Mouse (Mus musculus) gastrocnemius, postnatal 4 days (tissue): ENCODE data around the gene Usp47. TPM values are rescaled to one million over a fixed set of nuclear protein-coding genes. Genes with fewer than 3 reads are reported as not detected.

ENCODE experiments used
- DNase-seq, 2 experiments: peaks; one replicate each; pipeline ENCODE4 v3.0.0; 2021 to 2022; ENCODE audit warnings: low spot score in 2 of 2, mixed read lengths in 2 of 2
- long read RNA-seq, 2 experiments: library from polyadenylated mRNA; stranded (forward); transcript quantifications; one replicate each; pipeline ENCODE4 v2.0.0; 2021
- total RNA-seq, 2 experiments: library from RNA; stranded (reverse); gene quantifications; 2 replicates each; pipeline ENCODE4 v1.2.3; 2021

Usp47 gene
- 100 to 1,000 TPM; 164 to 168 TPM for total RNA-seq
- long read RNA-seq, experiment 1, full-length matches to known transcripts, result 141 of 297 reads
- long read RNA-seq, experiment 1, partial matches to known transcripts, result 24 of 297 reads
- long read RNA-seq, experiment 1, other reads (novel, unspliced or antisense), result 132 of 297 reads
- long read RNA-seq, experiment 2, full-length matches to known transcripts, result 209 of 423 reads
- long read RNA-seq, experiment 2, partial matches to known transcripts, result 40 of 423 reads
- long read RNA-seq, experiment 2, other reads (novel, unspliced or antisense), result 174 of 423 reads

DNA sequence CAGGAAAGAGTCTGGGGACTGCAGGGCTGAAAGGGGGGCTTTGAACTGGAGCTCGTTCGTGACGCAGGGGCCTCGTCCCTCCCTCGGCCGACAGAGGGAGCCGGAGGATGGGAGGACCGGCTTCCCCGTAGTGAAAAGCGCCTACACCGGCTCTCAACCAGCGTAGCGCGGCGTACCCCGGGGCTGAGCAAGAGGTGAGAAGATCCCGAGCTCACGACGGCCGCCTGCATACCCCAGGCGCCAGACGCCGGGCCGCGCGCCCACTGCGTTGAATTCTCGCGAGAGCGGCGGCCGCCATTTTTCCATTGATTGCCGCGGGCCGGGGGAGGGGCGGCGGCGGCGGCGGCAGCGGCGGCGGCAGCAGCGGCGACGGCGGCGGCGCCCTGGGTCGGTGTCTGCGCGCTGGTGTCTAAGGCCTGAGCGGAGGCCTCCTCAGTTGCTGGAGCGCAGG, at the start of gene Usp47:
TSS of gene Usp47 (plus strand) at position 355 of the 451 bp plus-strand sequence.
- DNase-seq, result peak; percentile 85 to 87

DNA sequence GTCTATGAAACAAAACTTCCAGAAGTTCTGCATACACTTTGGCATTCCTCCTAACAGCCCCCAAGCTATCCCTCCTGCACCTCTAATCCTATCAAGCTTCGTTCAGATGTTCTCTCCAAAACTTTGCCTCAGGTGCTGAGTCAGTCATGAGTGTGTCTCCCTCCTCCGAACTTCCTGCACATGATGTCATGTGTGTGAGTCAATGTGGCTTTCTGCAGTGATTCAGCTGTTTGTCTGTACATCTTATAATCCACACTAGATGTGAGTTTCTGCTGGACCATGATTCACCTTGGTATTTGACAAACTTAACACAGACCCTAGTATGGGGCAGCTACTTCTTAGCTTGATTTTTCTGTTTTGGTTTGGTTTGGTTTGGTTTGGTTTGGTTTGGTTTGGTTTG, 46.9 kb upstream of the Usp47 start:
- DNase-seq, result no peak

DNA sequence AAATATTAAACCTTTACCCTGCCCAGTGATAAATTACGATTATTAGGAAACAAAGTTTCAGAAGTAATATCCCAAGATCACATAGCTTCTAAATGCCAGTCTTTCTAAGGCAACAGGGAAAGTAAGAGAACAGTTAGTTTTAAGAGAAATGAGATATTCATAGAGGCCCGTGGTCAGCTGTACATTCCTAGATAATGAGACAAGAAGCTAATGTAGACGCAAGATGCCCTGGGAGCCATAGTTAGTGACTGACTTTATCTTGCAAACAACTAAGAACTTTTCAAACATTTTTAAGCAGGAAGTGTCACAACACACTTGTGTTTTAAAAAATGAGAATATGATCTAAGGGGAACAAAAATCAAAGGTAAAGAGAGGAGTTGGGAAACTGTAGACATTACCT, 45.4 kb upstream of the Usp47 start:
- DNase-seq, result no peak

DNA sequence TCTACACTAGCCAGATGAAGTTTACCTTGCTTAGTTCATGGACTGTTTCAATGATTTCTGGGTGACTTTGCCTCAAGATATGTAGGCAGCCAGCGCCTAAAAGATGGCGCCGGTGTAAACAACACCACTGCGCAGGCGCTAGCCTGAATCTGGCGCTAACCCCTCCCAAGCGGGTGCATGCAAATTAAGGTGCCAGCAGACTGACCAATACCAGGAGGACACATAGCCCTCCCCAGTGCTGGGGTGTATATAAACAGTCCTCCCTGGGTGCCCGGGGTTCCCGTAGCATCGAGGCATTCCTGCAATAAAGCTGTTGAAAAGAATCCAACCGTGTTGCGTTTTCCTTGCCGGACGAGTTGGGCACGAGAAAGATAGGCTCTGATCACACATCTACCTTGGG, 41.0 kb upstream of the Usp47 start:
- DNase-seq, result no peak

DNA sequence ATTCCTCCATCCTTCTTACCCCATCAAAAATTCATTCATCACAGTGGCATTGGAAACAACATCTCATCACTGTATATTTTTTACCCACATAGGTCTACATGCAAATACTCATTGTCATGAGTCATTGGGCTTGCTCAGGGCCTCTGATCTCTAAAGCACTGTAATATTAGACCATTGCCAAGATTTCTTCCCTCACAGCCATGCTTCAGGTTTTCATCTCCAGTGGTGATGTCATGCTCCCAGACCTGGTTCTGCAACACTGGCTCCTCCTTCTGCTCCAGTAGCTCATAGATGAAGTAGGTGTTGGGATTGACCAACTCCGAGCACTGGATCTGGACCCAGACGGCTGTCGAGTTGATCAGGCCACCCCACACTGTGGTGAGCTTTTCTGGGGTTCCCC, 38.8 kb upstream of the Usp47 start:
- no peak for DNase-seq

DNA sequence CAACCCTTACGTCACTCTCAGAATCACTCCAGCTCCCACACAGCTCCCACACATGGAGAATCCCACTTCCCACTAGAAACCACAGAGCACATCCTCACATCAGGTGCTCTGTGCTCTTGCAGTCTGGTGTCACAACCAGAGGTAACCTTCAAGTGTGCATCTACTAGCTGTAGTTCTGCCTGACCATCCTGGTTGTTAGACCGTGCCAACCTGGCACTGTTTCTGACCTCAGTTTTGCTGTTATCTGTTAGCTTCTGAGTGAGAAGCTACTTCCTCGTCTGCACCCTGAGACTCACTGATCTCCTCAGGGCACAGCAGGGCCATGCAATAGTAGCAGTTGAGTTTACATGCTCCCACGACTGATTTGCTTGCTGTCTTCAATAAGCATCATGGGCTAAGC, 38.0 kb upstream of the Usp47 start:
- DNase-seq, result no peak

DNA sequence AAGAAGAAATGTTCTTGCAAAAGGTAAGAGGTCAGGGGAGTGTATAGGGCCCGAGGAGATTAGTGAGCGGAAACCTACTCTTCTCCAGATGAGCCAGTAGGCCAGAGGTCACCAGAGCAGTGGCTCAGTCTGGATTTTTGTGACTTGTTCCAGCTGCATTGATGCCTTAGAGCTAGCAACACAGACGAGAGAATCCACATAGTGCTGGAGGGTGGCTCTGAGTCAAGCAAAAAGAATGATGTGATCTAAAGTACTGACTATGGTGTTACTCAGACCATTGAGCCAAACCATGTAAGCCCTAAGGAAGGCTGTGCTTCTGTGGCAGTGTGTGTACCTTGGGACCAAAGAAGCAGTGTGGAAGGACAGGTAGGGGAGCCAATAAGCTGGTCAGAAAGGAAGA, 36.4 kb upstream of the Usp47 start:
- DNase-seq, result no peak

DNA sequence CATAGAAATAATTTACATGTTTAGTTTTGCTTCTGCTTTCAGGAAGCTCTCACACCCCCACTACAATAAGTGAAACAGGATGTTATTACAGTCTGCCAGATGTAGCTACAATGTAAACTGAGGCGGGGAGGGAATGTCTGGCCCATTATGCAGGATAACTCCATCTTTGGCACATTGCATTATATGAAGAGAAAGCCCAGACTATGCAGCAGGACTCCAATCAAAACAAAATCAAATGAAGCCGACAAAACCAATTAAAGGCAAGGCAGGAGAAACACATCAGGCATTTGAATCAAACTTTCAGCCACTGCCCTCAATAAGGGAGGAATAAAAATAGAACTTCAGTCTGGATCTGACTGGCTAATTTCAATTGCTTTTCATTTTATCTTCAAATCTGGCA, 25.9 kb upstream of the Usp47 start:
- no peak for DNase-seq

DNA sequence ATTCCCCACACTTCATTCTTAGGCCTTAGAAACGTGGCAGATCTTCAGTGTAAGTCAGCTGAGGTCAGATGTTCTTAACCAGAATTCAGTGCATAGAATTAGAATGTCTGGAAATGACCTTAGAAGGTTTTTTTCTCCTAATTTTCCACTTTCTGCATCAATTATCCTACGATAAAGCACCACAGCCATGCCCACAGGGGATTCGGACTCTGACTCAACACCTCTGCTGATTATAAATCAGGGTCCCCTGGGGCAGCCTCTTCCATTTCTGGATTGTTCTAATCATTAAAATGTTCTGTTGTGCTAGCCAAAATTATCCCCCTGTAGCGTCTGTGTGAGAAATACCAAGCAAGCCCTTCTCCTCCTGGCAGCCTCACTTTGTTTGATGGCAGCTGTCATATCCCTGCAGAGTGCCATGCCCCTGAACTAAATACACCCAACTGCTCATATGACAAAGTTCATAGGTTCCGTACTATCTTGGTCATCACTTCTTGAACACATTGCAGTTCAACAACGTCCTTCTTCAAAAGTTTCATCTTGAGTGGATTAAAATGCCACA, 24.8 kb upstream of the Usp47 start:
- no peak for DNase-seq

DNA sequence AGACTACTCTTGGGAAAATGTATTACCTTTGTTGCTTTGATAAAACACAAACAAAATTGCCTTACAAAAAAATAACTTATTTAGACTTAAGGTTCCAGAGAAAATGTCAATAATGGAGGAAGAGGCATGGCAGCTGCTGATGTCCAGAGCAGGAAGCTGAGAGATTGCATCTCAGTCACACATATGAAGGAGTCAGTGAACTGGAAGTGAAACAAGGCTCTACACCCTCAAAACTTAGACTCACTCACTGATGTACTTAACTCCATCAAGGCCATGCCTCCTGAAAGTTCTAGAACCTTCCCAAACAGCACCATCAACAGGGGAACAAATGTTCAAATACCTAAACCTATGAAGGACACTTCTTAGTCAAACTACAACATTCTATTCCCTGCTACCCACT, 23.9 kb upstream of the Usp47 start:
- DNase-seq, result no peak

DNA sequence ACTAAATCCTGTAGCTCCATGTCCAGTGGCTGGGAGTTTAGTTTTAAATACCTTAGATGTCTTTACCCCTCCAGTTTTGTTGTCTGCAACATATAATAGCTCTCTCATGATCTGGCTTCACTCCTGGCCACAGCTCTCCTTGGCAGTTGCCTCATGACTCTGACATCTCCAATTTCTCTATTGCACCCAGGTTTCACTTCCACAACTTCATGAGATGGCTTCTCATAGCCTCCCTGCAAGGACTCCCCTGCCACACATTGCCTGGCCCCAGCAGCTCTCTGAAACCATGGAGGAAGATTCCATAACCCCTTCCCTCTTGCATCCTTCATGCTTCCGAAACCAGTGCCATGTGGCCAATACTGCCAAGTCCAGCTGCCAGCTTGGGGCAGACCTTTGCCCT, 23.1 kb upstream of the Usp47 start:
- DNase-seq, result no peak

DNA sequence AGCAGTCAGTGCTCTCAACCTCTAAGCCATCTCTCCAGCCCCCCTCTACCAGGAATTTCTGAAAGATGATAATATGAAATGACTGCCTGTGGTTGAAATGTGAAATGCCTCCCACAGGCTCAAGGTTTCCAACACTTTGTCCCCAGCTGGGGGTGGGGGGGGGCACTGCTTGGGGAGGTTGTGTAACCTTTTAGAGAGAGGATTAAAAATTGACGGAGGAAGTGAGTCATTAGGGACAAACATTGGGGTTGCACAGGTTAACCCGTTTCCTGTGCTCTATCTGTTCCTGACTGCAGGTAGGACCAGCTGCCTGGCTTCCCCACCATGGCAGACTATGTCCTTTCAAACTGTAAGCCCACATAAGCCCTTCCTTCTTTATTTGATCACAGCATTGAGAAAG, 12.8 kb upstream of the Usp47 start:
- DNase-seq, result no peak

DNA sequence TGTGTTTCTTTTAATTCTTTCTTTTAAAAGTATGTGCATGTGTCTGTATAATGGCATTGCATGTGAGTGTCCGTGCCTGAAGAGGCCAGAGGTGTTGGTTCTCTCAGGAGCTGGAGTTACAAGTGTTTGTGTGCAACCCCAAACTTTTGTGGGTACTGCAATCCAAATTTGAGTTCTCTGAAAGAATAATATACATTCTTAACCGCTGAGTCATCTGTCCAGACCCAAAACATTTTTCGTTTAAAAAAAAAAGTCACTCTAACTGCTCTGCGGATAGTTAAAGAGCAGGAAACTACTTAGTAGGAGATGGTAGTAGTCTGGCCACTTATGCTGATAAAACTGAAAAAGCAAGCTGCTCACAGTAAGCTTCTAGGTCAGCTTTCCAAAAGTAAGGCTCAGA, 12.3 kb upstream of the Usp47 start:
- DNase-seq, result no peak

DNA sequence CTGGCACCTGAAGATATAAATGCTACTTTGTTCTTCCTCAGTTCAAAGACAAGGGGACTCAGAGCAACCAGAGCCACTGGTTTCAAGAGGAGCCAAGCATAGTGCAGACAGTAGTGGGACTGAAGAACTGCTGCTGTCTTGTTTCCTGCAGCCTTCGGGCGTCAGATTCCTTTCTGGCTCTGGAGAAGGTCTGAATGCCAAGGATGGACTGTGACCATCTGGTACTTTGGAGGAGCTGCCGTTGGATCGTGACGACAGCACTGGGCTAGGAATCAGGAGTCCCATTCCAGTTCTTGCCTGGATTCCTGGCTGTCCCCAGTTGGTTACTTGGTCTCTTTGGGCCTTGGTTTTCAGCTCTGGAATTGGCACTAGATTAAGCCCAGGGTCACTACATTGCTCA, 11.2 kb upstream of the Usp47 start:
- DNase-seq, result peak; percentile 31 to 70

DNA sequence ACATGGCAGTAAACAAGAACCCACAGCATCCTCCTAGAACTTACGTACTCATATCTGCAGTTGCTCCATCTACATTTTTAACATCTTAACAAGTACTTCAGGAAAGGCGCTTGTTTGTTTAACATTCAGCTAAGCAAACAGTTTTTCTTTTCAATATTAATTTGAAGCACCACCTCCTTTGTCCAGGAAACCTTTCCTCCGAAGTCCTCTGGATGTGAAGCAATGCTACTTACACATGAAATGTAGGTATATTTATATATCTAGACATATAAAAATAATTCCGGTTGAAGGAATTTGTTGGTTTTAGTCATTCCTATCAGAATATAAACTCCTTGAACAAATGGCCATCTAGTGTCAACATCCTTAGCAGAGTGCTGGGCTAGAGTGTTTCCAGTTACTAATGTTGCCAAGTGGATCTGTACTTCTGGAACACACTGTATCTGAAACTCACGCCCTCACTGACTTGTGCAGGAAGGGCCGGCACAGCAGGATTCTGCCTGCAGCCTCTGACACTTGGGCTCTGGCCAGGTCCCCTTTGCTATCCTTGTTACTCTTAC, 10.6 kb upstream of the Usp47 start:
- no peak for DNase-seq

DNA sequence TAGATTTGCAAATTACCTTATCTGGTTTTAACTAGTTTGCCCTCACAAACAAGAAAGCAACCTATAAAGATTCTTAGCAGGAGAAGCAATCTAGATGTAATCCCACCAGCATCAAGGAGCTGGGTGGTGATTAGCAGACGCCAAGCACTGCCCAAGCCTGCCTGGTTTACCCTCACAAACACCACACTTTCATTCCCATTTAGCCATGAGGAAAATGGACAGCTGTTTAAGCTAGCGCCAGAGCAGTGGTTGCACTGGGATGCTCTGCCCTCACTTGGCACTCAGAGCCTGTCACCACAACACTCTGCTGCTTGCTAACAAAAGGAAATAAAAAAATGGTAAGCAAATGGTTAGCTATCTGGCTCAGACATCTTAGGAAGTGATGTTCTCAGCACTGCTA, 9.2 kb upstream of the Usp47 start:
- DNase-seq, result no peak

DNA sequence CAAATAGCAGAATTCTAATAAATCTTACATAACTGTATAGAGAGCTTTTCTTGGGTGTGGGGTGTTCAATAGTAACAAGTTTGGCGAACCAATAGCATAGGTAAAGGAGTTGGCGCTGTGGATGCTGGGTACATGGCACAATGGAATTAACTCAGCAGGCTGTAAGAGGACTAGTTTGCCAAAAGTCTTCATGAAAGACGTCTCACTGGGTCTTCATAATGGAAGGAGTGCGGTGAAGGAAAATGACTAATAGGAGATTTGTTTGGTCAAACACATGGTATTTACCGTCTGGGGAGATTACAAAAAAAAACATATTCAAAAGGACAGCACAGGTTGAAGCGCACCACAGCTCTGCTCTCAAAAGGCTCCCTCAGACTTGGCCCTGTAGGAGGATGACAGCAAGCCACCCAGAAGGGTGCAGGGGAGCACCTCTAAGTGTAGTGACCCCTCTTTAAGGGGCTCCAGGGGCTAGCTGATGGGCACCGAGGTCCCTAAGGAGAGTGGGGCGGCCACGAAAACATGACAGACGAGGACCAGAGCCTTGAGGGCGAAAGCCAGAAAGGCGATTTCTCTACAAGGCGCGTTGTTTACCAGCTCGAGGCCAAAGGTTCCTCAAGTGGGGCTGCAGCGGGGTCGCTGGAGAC, 676 bp upstream of the Usp47 start:
- DNase-seq, result no peak

DNA sequence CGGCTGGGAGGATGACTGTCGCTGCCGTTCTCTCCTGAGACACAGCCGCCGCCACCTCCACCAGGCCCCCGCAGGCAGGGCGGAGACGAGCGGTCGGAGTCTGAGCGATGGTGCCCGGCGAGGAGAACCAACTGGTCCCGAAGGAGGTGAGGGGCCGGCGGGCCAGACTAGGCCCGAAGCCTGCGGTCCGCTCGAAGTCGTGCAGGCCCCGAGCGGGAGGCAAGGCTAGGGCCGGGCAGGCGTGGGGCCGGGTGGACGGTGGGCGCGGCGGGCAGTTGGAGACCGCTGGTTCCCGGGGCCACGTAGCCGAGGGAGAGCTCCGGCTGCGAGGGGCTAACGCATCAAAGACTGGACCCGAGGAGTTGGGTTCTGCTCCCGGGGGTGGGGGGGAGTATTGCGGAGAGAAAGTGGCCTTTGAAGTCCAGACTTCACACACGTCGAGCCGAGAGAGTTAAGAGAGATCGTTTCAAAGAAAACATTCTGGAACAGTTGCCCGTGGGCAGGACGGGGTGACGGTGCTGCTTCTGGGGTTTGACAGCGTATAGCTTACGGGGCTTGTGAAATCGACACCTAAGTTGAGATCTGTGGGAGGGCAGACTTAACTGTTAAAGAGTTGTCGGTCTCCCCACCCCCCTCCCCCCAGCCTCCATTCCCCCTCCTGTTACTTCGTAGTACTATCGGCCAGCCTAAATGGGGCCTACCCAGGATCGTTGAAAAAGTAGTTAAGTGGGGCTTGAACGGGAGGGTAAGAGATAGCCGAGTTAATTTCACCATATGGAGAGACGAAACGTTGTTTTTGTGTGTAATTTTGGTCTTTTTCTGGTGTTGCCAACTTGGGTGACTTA, 519 bp downstream of the Usp47 start:
- peak in 1 of 2 experiments; percentile 58 for DNase-seq

DNA sequence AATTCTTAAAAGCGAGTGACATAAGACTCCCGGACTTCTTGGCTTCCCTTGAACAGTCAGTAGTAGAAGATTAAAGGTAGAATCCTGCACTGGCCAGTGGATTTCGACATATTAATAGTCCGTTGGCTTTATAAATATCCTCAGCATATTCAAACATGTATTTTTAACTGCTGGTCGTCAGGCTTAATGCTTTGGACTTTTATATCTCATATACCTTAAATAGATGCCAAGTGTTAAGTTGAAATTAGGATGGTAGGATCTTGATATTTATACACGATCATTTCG, 1.1 kb downstream of the Usp47 start:
- DNase-seq, result no peak

DNA sequence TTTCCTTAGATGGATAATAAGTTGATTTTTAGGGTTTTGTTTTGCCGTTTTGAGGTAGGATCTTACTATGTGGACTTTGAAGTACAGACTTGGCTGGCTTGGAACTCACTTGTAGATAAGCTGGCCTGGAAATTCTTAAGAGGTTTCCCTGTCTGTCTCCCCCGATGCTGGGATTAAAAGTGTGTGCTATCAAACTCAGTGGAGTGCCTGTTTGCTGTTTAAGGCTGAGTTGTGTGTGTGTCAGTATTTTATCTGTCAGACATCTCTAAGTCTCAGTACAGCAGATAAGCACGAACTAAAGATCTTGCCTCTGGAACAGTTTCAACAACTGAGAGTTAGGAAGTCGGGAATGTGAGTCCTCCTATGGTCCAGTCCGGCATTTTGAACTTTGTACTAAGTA, 1.6 kb downstream of the Usp47 start:
- DNase-seq, result no peak

DNA sequence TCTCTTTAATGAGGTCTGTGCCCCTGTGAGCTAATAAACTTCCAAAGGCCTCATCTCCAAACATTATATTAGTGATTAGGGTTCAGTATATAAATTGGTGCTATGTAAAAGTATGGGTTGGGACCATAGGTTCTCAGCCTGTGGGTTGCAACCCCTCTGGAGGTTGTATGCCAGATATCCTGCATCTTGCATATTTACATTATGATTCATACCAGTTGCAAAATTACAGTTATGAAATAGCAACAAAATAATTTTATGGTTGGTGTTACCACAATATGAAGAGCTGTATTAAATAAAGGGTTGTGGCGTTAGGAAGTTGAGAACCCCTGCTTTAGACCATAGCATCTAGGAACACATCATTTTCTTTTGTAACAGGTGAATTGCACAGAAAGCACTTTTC, 7.3 kb downstream of the Usp47 start:
- no peak for DNase-seq

DNA sequence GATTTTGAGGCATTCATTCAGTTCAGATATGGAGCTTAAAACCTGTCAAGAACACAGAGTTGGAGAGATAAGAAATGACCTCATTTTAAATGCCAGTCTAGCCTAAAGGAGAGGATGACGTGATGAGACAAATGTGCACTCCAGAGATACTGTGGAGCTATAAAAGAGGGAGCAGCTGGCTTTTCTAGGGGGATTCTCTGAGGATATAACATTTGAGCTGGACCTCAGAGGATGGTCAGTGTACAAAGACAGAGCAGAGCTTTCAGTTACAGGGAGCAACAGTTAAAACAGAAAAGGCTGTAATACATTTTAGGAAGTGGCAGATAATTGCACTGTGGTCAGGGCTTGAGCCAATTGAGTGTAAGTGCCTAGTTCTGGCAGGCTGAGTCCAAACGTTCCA, 12.5 kb downstream of the Usp47 start:
- DNase-seq, result no peak
